Mouse (Mus musculus) heart, embryonic 12.5 days (tissue): ENCODE results near the gene Zfp784. TPM values are rescaled to one million over a fixed set of nuclear protein-coding genes. Genes with fewer than 3 reads are reported as not detected.

ENCODE experiments used
- ATAC-seq: fragments of 200-750 bp; cut with Nextera tagmentation; 2 replicates; pipeline ENCODE4 v1.8.0; 2017; ENCODE audit warnings: moderate TSS enrichment, moderate library complexity; ENCODE audit not compliant: insufficient number of reproducible peaks, low FRiP score
- H3K27ac ChIP-seq: fragments of 300-500 bp; sonication (generic); 2 replicates; pipeline ENCODE4 v1.5.1; 2016; ENCODE audit warnings: mild to moderate bottlenecking, moderate library complexity; ENCODE audit not compliant: poor library complexity, severe bottlenecking
- H3K27me3 ChIP-seq: fragments of 300-500 bp; sonication (generic); replicated peaks from 2 replicates; pipeline ENCODE4 v1.6.1; 2016; ENCODE audit warnings: mild to moderate bottlenecking, moderate library complexity
- H3K36me3 ChIP-seq: fragments of 300-500 bp; sonication (generic); 2 replicates; pipeline ENCODE4 v1.6.1; 2016; ENCODE audit warnings: mild to moderate bottlenecking, moderate library complexity
- H3K4me1 ChIP-seq: fragments of 300-500 bp; sonication (generic); replicated peaks from 2 replicates; pipeline ENCODE4 v1.6.1; 2016; ENCODE audit warnings: mild to moderate bottlenecking
- H3K4me2 ChIP-seq: fragments of 300-500 bp; sonication (generic); 2 replicates; pipeline ENCODE4 v1.6.1; 2016; ENCODE audit warnings: mild to moderate bottlenecking, moderate library complexity
- H3K4me3 ChIP-seq: fragments of 300-500 bp; sonication (generic); 2 replicates; pipeline ENCODE4 v1.5.1; 2016; ENCODE audit warnings: mild to moderate bottlenecking
- H3K9ac ChIP-seq: fragments of 300-500 bp; sonication (generic); 2 replicates; pipeline ENCODE4 v1.6.1; 2016; ENCODE audit warnings: mild to moderate bottlenecking, moderate library complexity
- H3K9me3 ChIP-seq: fragments of 300-500 bp; sonication (generic); replicated peaks from 2 replicates; pipeline ENCODE4 v1.6.1; 2016; ENCODE audit warnings: mild to moderate bottlenecking, moderate library complexity
- WGBS: fragments of 180-500 bp; shearing (Covaris S2); methylation state at CpG from one replicate; pipeline ENCODE4 v1.1.7; 2016; 5-methylcytosine and 5-hydroxymethylcytosine counted together
- polyA plus RNA-seq: library from polyadenylated mRNA; unstranded; fragments of >200 nt; fragmentation: Nextera tagmentation; extraction: Ambion mirVana; gene quantifications from 2 replicates; pipeline ENCODE4 v1.2.1, GENCODE M21; 2016

Zfp784 gene
- polyA plus RNA-seq, 1 experiment from 2014 or later: 3.6 TPM

GRCm38 (mm10) chr7:5076931-5077330 is 38.7 kb upstream of the Zfp784 start:
- peaks cover 11% of the 10 kb centered on the region for H3K4me1 ChIP-seq
- no peak overlapping the region for H3K4me2 ChIP-seq
- 78% methylated on average over 2 of the region's 2 CpGs for WGBS
- no peaks in the 10 kb centered on the region for H3K27me3 ChIP-seq
- H3K9me3 ChIP-seq: no peaks in the 10 kb centered on the region
- no peak overlapping the region for H3K4me3 ChIP-seq
- no peak overlapping the region for H3K9ac ChIP-seq
- H3K36me3 ChIP-seq: peaks cover 70% of the 10 kb centered on the region
- no peak overlapping the region for H3K27ac ChIP-seq
- ATAC-seq: peak; percentile 26; the same call in 1 of the 2 replicates

GRCm38 (mm10) chr7:5074984-5075383 is 36.7 kb upstream of the Zfp784 start:
- Histone ChIP-seq H3K9me3 (no peaks in the 10 kb centered on the region), H3K4me2 (no peak overlapping the region), H3K4me1 (peaks cover 3% of the 10 kb centered on the region; the same call in 1 of the 2 replicates), H3K27me3 (no peaks in the 10 kb centered on the region), H3K9ac (no peak overlapping the region), H3K36me3 (peaks cover 88% of the 10 kb centered on the region), H3K4me3 (no peak overlapping the region), H3K27ac (no peak overlapping the region)
- ATAC-seq: no peak
- 90% methylated on average over 5 of the region's 5 CpGs for WGBS

- Histone ChIP-seq H3K4me3 (no peak overlapping the region), H3K36me3 (peaks cover 97% of the 10 kb centered on the region), H3K9me3 (no peaks in the 10 kb centered on the region), H3K27ac (peak overlapping the region; percentile 18; the same call in 1 of the 2 replicates), H3K4me2 (no peak overlapping the region), H3K9ac (no peak overlapping the region), H3K27me3 (no peaks in the 10 kb centered on the region), H3K4me1 (peaks cover 3% of the 10 kb centered on the region; the same call in 1 of the 2 replicates)
- ATAC-seq: peak; percentile 85
- WGBS: 67% methylated on average over 1 of the region's 1 CpGs
These were observed 35.3 kb upstream of the Zfp784 start for GRCm38 (mm10) chr7:5073586-5073985.

GRCm38 (mm10) chr7:5064886-5065285 is 26.6 kb upstream of the Zfp784 start:
- Histone ChIP-seq H3K4me1 (peaks cover 39% of the 10 kb centered on the region), H3K27me3 (no peaks in the 10 kb centered on the region), H3K36me3 (peaks cover 42% of the 10 kb centered on the region), H3K9ac (no peak overlapping the region), H3K27ac (no peak overlapping the region), H3K4me2 (no peak overlapping the region), H3K9me3 (no peaks in the 10 kb centered on the region), H3K4me3 (no peak overlapping the region)
- 90% methylated on average over 6 of the region's 6 CpGs for WGBS
- ATAC-seq: no peak

GRCm38 (mm10) chr7:5062360-5063001 is 24.2 kb upstream of the Zfp784 start:
- ATAC-seq: peak; percentile 75
- Histone ChIP-seq H3K9ac (peak overlapping the region; percentile 93), H3K27me3 (peaks cover 15% of the 10 kb centered on the region), H3K4me3 (peak overlapping the region; percentile 83), H3K9me3 (no peaks in the 10 kb centered on the region), H3K36me3 (peaks cover 18% of the 10 kb centered on the region), H3K27ac (peak overlapping the region; percentile 99), H3K4me2 (peak overlapping the region; percentile 92), H3K4me1 (peaks cover 41% of the 10 kb centered on the region)
- under 1% methylated on average over 51 of the region's 51 CpGs for WGBS

GRCm38 (mm10) chr7:5061774-5062359 is 23.6 kb upstream of the Zfp784 start, which contains the start of gene U2af2:
TSS of gene U2af2 (plus strand) at chr7:5062143.
- H3K9me3 ChIP-seq: no peaks in the 10 kb centered on the region
- peak within 1 kb of the TSS; percentile 92 for H3K4me2 ChIP-seq
- ATAC-seq: peak; percentile 88
- peak within 1 kb of the TSS; percentile 99 for H3K27ac ChIP-seq
- H3K4me3 ChIP-seq: peak within 1 kb of the TSS; percentile 83
- peak within 1 kb of the TSS; percentile 93 for H3K9ac ChIP-seq
- peaks cover 12% of the 10 kb centered on the region for H3K36me3 ChIP-seq
- H3K4me1 ChIP-seq: peaks cover 43% of the 10 kb centered on the region
- H3K27me3 ChIP-seq: peaks cover 21% of the 10 kb centered on the region
- under 1% methylated on average over 53 of the region's 65 CpGs for WGBS

GRCm38 (mm10) chr7:5060944-5061773 is 22.9 kb upstream of the Zfp784 start:
- peak overlapping the region; percentile 93 for H3K9ac ChIP-seq
- H3K27ac ChIP-seq: peak overlapping the region; percentile 99
- peak overlapping the region; percentile 92 for H3K4me2 ChIP-seq
- peaks cover 42% of the 10 kb centered on the region for H3K4me1 ChIP-seq
- H3K4me3 ChIP-seq: peak overlapping the region; percentile 83
- WGBS: under 1% methylated on average over 60 of the region's 60 CpGs
- peaks cover 28% of the 10 kb centered on the region for H3K27me3 ChIP-seq
- ATAC-seq: peak; percentile 91
- H3K36me3 ChIP-seq: peaks cover 5% of the 10 kb centered on the region
- H3K9me3 ChIP-seq: no peaks in the 10 kb centered on the region

- Histone ChIP-seq H3K4me1 (peaks cover 33% of the 10 kb centered on the region), H3K36me3 (no peaks in the 10 kb centered on the region)
These were observed 22.0 kb upstream of the Zfp784 start for GRCm38 (mm10) chr7:5060239-5060731.

GRCm38 (mm10) chr7:5059421-5059820 is 21.2 kb upstream of the Zfp784 start:
- WGBS: 91% methylated on average over 12 of the region's 12 CpGs
- H3K9ac ChIP-seq: no peak overlapping the region
- peaks cover 30% of the 10 kb centered on the region for H3K4me1 ChIP-seq
- H3K4me2 ChIP-seq: peak overlapping the region; percentile 92; the same call in 1 of the 2 replicates
- peaks cover 45% of the 10 kb centered on the region for H3K27me3 ChIP-seq
- no peaks in the 10 kb centered on the region for H3K9me3 ChIP-seq
- H3K4me3 ChIP-seq: no peak overlapping the region
- ATAC-seq: no peak
- no peak overlapping the region for H3K27ac ChIP-seq
- no peaks in the 10 kb centered on the region for H3K36me3 ChIP-seq

More at GRCm38 (mm10) chr7:5060239-5060731, 22.0 kb upstream of the Zfp784 start:
- H3K4me3 ChIP-seq: peak overlapping the region; percentile 83
- H3K27me3 ChIP-seq: peaks cover 37% of the 10 kb centered on the region
- ATAC-seq: no peak
- WGBS: 2% methylated on average over 27 of the region's 27 CpGs
- peak overlapping the region; percentile 99 for H3K27ac ChIP-seq
- peak overlapping the region; percentile 92 for H3K4me2 ChIP-seq
- peak overlapping the region; percentile 93 for H3K9ac ChIP-seq
- H3K9me3 ChIP-seq: no peaks in the 10 kb centered on the region

- no peak overlapping the region for H3K4me2 ChIP-seq
- no peak overlapping the region for H3K9ac ChIP-seq
- no peak overlapping the region for H3K27ac ChIP-seq
- H3K9me3 ChIP-seq: no peaks in the 10 kb centered on the region
- H3K4me1 ChIP-seq: peaks cover 28% of the 10 kb centered on the region
- no peak overlapping the region for H3K4me3 ChIP-seq
- ATAC-seq: no peak
- peaks cover 53% of the 10 kb centered on the region for H3K27me3 ChIP-seq
- H3K36me3 ChIP-seq: no peaks in the 10 kb centered on the region
- WGBS: 77% methylated on average over 1 of the region's 1 CpGs
These were observed 20.4 kb upstream of the Zfp784 start for GRCm38 (mm10) chr7:5058631-5059030.

GRCm38 (mm10) chr7:5057804-5058203 is 19.6 kb upstream of the Zfp784 start:
- 32% methylated on average over 11 of the region's 11 CpGs for WGBS
- no peaks in the 10 kb centered on the region for H3K36me3 ChIP-seq
- no peak overlapping the region for H3K27ac ChIP-seq
- H3K9ac ChIP-seq: no peak overlapping the region
- H3K4me1 ChIP-seq: peaks cover 31% of the 10 kb centered on the region
- H3K9me3 ChIP-seq: no peaks in the 10 kb centered on the region
- no peak overlapping the region for H3K4me3 ChIP-seq
- no peak overlapping the region for H3K4me2 ChIP-seq
- H3K27me3 ChIP-seq: peaks cover 61% of the 10 kb centered on the region
- no peak for ATAC-seq
